Mouse (Mus musculus): ENCODE results near the gene Zfp91.
"Not testable (repeated sequence)": the region's sequence is repeated elsewhere in the genome, so short reads cannot be mapped to it uniquely, and the experiment has no call there.

Gene Zfp91

DNA sequence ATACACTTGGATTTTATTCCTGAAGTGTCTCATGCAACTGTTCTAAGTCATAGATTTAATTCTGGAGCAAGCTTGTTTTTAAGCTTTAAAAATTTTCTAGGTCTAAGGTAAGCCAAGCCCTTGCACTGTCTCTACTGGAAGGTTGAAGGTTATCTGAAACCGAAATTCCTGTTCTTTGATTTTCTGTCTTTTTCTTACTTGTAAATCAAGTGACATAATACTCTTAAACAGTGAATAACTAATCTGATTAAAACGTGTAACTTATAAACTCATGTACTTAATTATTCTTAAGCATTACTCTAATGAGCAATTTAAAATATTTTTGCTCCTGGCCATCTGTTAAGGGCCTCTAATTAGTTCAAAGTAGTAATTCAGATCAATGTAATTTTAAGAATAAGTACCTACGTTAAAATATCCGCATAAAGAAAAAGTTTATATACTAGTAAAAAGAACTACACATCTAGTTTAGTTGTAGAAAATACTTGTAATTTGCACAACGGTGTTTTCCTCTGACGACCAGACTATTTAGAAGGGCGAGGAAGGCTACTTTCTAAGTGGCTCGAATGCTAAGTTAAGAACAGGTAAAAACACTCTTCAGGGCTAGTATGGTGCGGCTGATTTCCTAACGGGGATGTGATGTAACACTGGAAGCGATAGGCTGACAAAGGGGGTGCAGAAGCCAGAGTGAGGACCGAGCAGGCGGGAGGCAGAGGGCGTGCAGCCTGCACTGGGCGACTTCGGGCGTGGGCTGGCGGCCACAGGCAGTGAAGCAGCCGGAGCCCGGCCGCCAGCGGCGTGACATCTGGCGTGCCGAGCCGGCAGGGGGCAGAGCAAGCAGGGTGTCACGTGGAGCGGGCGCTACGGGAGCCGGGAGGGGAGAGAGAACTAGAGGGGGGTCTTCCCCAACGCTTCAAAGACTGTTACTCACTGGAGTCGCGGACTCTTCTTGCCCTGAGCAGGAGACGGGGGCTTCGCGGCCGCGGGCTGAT lies 1.6 kb downstream of the Zfp91 start:
- peak; percentile 92 for DNase-seq (ENCODE audit: low read depth, low spot score)

DNA sequence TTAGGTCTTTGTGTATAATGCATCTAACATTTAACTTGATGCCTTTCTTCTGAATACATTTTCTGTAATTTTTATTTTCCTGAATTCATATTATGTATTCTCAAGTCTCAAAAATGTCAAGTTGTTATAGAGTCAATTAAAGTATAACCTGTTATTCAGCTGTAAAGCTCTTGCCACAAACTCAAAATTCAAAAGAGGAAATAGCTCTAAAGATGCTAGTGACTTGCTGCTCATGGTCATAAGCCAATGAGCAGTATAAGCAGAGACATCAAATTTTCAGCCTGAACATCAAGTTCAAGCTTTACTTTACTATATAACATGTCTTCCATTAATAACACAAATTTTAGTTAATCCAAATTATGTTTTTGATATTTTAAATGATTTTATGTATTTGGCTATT lies 3.6 kb downstream of the Zfp91 start:
- DNase-seq (ENCODE audit: low read depth, low spot score), result no peak

DNA sequence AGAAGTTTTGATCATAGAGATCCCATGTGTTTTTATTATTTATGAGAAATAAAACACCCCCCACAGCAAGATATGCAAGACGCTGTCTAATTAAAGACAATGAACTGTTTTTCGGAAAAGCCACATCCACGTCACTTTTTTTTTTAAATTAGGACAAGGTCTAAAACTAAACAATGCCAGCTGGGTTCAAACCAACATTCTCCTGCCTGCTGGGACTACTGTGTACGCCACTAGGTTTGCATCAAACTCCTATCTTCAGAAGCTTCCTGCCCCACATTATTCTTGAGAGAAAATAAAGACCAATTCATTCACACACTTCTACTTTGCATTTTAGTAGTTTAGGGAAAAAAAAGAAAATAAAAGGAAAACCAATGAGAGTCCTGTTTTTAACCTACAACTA lies 8.2 kb downstream of the Zfp91 start:
- DNase-seq (ENCODE audit: low read depth, low spot score), result no peak

DNA sequence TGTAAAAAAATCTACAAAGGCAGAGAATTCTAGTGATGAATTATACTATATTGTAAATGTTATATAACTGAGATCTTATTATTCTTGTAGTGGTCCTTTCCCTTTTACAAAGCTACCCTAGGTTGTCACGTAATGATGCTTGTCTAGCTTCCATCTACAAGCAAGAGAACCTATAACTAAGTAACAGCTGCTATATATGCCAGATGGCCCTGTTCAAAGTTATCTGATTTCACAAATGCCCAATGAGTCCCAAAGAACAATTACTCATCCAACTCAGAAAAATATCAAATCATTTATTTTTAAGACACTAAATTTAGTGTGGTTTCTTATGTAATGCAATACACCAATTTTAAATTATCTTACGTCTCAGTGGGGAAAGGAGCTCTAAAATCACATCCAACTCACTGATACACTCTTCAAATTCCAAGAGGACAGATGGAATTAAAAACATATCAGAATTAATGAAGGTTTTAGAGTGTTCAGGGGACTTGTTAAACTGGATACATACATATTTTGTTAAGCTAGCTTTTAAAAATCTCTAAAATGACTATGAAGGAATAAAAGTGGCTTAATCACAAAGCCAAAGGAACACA lies 9.0 kb downstream of the Zfp91 start:
- no peak for DNase-seq (ENCODE audit: low read depth, low spot score)

DNA sequence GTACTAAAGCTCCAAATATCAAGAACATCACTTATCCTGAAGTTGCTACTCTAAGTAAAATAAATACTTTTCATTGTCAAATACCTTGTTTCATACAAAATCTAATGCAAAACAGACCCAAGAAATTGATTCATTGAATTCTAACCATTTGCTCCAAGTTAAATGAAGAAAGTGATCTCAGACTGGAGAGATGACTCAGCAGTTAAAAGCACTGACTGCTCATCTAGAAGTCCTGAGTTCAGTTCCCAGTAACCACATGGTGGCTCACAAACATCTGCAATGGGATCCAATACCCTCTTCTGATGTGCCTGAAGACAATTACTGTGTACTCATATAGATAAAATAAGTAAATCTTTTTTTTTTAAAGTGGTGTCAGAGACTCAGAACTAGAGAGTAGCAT lies 15.5 kb downstream of the Zfp91 start:
- DNase-seq (ENCODE audit: low read depth, low spot score), result no peak

DNA sequence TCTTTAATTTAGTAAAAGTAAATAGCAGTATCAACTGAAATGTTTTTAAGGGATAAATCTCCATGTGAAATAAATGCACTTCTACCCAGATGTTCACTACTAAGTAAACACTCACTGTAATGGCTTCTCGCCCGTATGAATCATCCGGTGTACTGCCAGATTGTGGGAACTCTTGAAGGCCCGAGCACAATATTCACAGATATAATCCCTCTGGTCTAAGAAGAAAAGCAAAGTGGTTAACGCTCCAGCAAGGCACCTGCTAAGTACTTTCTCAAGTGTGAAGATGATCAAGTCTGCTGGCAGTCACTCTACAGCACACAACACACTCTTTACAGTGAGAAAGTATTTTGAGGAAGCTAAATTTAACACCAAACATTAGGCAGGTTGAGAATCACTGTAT lies 25.0 kb downstream of the Zfp91 start:
- DNase-seq (ENCODE audit: low read depth, low spot score), result no peak

DNA sequence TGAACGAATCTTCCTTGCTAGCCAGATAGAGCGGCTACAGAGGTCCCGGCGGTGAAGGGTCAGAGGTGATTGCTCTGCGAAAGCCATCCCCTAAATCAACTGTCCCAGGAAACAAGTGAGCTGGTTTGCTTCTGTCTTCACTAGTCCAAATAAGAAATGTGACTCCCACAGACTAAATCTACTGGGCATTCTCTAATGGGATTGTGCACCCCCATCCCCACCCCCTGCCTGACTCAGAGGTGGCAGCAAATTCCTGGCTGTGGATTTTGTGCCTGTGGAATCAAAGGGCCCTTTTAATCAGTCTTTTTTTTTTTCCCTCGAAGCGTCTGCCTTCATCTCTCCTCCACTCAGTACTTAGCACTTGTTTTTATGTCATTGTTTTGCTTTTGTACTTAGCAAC lies 30.6 kb downstream of the Zfp91 start, which contains the start of gene Cntf:
Gene Cntf (minus strand): TSS at position 325 of the 400 bp plus-strand sequence.
- DNase-seq (ENCODE audit: low read depth, low spot score), result no peak

DNA sequence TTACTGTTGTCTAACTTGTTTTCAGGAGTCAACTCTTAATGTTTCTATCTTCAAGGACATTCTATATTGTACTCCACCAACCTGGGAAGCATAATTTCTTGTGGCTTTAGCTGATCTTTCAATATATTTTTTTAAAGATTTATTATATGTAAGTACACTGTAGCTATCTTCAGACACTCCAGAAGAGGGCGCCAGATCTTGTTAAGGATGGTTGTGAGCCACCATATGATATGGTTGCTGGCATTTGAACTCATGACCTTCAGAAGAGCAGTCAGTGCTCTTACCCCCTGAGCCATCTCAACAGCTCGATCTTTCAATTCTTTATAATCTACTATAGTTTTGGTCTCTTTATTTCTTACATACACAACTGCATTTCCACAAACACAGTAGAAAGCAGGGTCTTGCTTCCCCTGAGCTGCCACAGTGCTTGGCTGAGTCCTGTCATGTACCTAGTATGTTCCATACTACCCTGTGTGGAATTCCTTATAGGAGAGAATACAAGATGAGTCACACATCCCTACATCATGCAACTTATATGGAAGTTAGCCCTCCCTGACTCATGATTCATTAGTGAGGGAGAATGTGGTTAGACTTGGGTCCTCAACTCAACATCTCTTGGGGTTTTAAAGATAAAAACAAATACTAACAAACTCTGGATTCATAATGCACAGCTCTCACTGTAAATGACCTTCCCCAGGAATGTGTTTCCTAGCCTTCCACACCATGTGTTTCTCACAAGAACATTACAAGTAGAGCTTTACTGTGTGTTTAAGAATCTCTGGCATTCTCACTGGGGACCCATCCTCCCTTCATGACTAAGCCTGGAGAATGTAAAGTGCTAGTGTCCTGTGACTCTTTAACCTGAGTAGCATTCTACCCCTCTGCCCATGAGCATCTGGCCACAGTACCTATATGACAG lies 33.5 kb downstream of the Zfp91 start:
- peak; percentile 22 for DNase-seq (ENCODE audit: low read depth, low spot score)

DNA sequence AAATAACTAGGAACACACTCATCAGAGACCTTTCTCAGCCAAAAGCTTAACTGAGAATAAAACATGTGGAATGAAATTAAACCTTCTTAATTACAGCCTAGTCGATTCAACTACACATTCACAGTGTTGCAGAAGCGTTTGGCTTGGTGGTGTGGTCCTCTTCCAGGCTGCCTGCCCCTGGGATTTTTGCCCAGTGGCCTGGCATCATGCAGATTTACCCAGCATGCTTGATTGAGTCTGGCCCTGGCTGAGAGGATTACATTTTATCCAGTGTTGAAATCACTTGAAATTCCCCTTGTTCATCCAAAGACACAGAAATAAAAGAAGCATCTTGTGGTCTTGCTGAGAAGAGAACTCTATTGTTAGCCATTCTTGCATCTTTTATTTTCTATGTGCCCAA lies 36.3 kb downstream of the Zfp91 start:
- no peak for DNase-seq (ENCODE audit: low read depth, low spot score)

DNA sequence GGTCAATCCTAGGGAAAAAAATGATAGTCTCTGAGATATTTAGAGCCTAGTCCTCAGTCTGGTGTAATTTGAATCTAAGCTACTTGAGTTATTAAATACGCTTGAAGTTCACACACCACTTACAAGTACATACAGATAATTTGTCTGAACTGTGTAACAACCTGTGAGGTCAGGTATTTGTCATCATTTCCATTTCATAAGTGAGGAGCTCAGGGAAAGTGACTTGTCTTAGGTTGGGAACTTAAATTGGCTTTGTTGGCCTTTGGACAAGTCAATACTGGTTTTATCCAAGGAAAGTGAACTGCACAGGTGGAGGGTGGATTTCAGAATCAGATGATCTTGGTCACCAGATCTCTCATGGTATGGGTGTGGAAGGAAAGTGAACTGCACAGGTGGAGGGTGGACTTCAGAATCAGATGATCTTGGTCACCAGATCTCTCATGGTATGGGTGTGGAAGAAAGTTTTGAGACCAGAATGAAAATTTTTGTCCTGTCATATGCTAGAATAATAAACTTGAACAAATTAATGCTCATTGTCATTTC lies 36.9 kb downstream of the Zfp91 start:
- no peak for DNase-seq (ENCODE audit: low read depth, low spot score)

DNA sequence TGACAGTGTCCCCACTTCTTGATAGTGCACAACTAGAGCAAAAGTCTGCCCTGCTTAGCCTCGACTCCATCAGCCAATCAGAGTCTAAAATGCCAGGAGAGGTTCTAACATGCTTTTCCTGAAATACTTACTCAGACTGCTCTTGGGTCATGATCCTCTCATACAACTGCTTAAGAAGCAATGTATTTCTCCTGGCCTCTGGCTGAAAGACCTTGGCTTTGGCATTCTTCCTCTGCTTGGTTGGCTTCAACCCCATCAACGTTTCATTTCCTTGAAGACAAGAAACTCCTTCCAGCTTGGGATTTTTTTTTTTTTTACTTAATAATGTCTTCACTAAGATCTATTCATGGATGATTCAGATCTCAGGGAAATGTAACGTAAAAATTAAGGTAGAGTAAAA lies 39.6 kb downstream of the Zfp91 start:
- no peak for DNase-seq (ENCODE audit: low read depth, low spot score)

DNA sequence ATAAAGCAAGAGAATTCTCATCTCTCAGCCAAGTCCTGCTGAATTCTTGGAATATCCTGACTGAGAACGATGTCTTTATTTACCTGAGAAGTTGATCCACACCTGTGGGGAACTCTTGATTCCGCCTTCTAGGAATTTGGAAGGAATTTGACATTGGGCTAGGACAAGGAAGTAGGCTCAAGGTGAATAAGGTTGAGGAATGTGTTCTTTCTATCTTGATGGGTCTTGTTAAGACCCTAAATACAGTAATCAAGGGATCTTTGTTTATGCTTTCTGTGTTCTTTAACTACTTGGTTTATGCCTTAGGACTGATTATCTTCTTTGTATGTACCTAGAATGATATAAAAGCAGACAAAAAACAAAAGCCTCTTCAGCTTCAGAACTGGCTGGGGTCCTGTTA lies 64.0 kb downstream of the Zfp91 start:
- no peak for DNase-seq (ENCODE audit: low read depth, low spot score)

DNA sequence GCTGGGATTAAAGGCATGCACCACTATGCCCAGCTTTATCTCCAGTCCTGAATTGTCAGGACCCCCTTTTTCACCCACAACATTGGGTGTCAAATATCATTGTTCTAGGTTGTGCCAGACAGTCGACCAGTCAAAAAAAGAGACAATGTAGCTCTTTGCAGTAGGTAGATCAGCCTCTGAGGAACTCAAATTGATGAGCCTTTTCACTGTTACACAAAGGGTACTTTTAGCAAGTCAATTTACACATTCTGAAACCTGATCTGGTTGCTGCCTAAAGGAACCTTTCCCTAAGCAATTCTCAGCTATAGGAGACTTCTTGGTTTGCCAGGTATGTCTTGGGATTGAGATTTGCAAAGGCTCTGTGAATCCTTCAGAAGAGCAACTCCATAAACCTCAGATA lies 64.9 kb downstream of the Zfp91 start:
- DNase-seq (ENCODE audit: low read depth, low spot score), result no peak

DNA sequence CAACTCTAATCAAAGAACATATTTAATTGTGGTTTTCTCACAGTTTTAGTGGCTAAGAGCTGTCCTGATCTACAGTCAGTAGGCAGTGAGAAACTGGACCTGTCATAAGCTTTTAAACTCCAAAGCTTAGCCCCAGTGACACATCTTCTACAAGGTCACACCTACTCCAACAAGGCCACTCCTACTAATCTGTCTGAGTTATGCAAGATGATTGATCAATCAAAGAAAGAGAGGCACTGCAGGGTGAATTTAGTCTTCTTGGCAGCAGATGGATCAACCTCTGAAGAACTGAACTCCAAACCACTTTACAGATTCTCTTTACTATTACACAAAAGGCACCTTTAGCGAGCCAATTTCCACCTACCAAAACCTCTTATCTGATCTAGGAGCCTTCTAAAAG lies 70.1 kb downstream of the Zfp91 start:
- DNase-seq (ENCODE audit: low read depth, low spot score), result no peak

DNA sequence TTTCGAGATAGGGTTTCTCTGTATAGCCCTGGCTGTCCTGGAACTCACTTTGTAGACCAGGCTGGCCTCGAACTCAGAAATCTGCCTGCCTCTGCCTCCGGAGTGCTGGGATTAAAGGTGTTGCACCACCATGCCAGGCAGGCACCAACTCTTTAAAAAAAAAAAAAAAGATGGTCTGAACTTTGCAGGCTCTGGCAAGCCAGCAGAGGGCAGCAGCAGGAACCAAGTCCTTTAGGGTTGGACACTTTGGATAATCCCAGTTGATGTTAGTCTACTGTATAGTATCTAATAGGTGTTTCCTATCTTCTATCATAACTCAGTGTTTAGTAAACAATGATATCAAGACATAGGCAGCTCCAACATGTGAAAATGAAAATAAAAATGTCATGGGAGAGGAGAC lies 73.6 kb downstream of the Zfp91 start:
- peak; percentile 17 for DNase-seq (ENCODE audit: low read depth, low spot score)

DNA sequence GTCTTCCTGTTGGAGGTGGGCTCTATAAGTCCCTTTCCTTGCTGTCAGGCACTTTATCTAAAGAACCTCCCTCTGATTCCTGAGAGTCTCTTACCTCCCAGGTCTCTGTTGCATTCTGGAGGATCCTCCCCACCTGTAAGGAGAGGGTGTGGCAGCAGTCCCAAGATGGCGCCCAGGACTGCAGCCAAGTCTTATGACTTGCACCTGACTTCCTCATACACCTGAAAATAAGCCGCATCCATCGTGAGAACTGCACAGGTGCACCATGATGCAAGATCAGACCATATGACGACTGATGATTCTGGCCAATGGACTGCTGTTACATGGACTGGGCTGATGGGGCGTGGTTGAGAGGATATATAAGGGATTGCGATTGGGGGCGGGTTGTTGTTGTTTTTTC lies 74.3 kb downstream of the Zfp91 start:
- not testable (repeated sequence) for DNase-seq (ENCODE audit: low read depth, low spot score)

DNA sequence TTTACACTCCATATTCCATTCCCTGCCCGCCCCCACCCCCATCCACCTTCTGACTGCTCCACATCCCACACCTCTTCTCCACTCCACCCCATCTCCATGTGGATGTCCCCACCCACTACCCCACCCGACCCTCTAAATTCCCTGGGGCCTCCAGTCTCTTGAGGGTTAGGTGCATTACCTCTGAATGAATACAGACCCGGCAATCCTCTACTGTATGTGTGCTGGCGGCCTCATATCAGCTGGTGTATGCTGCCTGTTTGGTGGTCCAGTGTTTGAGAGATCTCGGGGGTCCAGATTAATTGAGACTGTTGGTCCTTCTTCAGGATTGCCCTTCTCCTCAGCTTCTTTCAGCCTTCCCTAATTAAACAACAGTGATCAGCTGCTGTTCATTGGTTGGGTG lies 75.0 kb downstream of the Zfp91 start:
- DNase-seq (ENCODE audit: low read depth, low spot score), result not testable (repeated sequence)

DNA sequence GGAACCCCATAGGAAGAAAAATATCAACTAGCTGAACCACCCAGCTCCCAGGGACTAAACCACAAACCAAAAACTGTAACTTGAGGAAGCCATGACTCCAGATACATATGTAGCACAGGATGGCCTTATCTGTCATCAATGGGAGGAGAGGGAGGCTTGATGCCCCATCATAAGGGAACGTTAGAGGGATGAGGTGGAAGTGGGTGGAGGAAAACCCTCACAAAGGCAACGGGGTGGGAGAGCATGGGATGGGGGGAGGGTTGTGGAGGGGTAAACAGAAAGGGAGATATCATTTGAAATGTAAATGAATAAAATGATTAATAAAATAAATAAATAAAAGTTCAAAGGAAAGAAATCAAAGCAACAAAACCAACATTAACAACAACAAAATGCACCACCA lies 75.5 kb downstream of the Zfp91 start:
- no peak for DNase-seq (ENCODE audit: low read depth, low spot score)

DNA sequence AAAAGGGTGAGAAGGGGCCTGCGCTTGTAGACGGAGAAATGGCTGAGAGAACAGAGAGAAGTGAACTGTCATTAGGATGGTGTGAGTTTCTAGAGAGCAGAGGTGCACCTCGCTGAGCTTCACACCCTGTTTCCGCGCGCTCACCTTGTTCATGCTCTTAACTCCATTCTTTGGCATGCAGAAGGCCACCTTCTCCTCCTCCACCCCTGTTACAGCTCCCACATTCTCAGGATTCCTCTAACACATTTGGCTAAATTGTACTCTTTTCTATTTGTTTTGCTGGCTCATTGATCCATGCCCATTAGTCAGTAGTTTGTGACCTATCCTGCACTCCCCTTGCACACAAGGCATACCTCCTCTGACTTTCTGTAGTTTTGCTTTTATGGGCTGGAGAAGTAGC lies 76.7 kb downstream of the Zfp91 start:
- DNase-seq (ENCODE audit: low read depth, low spot score), result no peak

All from CD4-positive helper T cell, adult 2 months (primary cell).